Mouse (Mus musculus): ENCODE measurements around the gene Gm20547. TPM values are rescaled to one million over a fixed set of nuclear protein-coding genes. Genes with fewer than 3 reads are reported as not detected.
"Not testable (repeated sequence)": the region's sequence is repeated elsewhere in the genome, so short reads cannot be mapped to it uniquely, and the experiment has no call there.

The Gm20547 gene
- polyA plus RNA-seq, 1 experiment from 2014 or later = not detected

GRCm38 (mm10) chr17:34911945-34912351, 30.1 kb upstream of the Gm20547 start:
- peaks cover 70% of the 10 kb centered on the region for H3K36me3 ChIP-seq
- no peak overlapping the region for H3K9ac ChIP-seq
- no peaks in the 10 kb centered on the region for H3K9me3 ChIP-seq (replicated peaks)
- H3K4me3 ChIP-seq (replicated peaks) = no peak overlapping the region
- H3K27me3 ChIP-seq = no peaks in the 10 kb centered on the region
- DNase-seq (peak; percentile 73), ATAC-seq (ENCODE audit: low read depth) (peak; percentile 55)
- no peak overlapping the region for H3K4me2 ChIP-seq
- no peak overlapping the region for H3K27ac ChIP-seq
- WGBS (ENCODE audit: insufficient replicate concordance) = 43% methylated on average over 5 of the region's 5 CpGs
- peaks cover 45% of the 10 kb centered on the region for H3K4me1 ChIP-seq (replicated peaks)

- no peak overlapping the region for H3K4me2 ChIP-seq
- H3K4me3 ChIP-seq (replicated peaks) = no peak overlapping the region
- peaks cover 80% of the 10 kb centered on the region for H3K36me3 ChIP-seq
- peaks cover 43% of the 10 kb centered on the region for H3K4me1 ChIP-seq (replicated peaks)
- no peak overlapping the region for H3K9ac ChIP-seq
- H3K9me3 ChIP-seq (replicated peaks) = no peaks in the 10 kb centered on the region
- H3K27me3 ChIP-seq = no peaks in the 10 kb centered on the region
- no peak for DNase-seq
- peak; percentile 12; the same call in 1 of the 2 replicates for ATAC-seq (ENCODE audit: low read depth)
- WGBS (ENCODE audit: insufficient replicate concordance) = 84% methylated on average over 10 of the region's 10 CpGs
- no peak overlapping the region for H3K27ac ChIP-seq
Observed at GRCm38 (mm10) chr17:34910982-34911381, 29.1 kb upstream of the Gm20547 start.

DNA sequence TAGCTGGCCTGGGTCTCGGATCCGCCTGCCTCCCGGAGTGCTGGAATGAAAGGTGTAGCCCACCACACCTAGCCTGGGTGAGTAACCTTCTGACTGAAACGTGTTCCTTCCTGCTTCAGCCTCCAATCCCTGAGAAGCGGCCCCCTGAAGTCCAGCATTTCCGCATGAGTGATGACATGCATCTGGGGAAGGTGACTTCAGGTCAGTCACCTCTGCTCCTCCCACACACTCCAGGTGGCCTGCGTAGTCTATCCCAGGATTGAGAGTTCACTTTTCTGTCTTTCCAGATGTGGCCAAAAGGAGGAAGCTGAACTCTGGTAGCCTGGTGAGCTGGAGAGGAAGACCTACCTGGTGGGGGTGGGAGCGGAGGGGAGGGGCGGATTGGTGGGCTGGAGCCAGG, 21.1 kb upstream of the Gm20547 start:
- Histone ChIP-seq H3K9ac (no peak overlapping the region), H3K9me3 (replicated peaks) (no peaks in the 10 kb centered on the region), H3K4me1 (replicated peaks) (peaks cover 42% of the 10 kb centered on the region), H3K4me3 (replicated peaks) (no peak overlapping the region), H3K27me3 (no peaks in the 10 kb centered on the region), H3K4me2 (no peak overlapping the region), H3K36me3 (peaks cover 64% of the 10 kb centered on the region), H3K27ac (no peak overlapping the region)
- 83% methylated on average over 9 of the region's 9 CpGs for WGBS (ENCODE audit: insufficient replicate concordance)
- ATAC-seq (ENCODE audit: low read depth) = no peak
- DNase-seq = no peak

DNA sequence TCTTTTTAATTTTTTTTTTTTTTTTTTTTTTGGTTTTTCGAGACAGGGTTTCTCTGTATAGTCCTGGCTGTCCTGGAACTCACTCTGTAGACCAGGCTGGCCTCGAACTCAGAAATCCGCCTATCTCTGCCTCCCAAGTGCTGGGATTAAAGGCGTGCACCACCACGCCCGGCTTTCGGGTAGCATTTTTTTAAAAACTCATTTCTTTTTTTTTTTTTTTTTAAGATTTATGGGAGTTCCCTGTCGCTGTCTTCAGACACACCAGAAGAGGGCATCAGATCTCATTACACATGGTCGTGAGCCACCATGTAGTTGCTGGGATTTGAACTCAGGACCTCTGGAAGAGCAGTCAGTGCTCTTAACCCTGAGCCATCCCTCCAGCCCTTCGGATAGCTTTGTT, 20.1 kb upstream of the Gm20547 start:
- H3K9ac ChIP-seq; H3K27me3 ChIP-seq; H3K9me3 ChIP-seq (replicated peaks); H3K4me3 ChIP-seq (replicated peaks); ATAC-seq (ENCODE audit: low read depth); H3K27ac ChIP-seq; DNase-seq; H3K4me2 ChIP-seq: not testable (repeated sequence)
- Histone ChIP-seq H3K4me1 (replicated peaks) (peaks cover 51% of the 10 kb centered on the region), H3K36me3 (peaks cover 54% of the 10 kb centered on the region)
- WGBS (ENCODE audit: insufficient replicate concordance) = 69% methylated on average over 9 of the region's 10 CpGs

GRCm38 (mm10) chr17:34900826-34901225, 19.0 kb upstream of the Gm20547 start:
- not testable (repeated sequence) for H3K27me3 ChIP-seq; H3K4me2 ChIP-seq; H3K9me3 ChIP-seq (replicated peaks); ATAC-seq (ENCODE audit: low read depth); DNase-seq; H3K27ac ChIP-seq; H3K4me3 ChIP-seq (replicated peaks)
- H3K4me1 ChIP-seq (replicated peaks) = peaks cover 62% of the 10 kb centered on the region
- peak overlapping the region; percentile 93; the same call in 1 of the 2 replicates for H3K9ac ChIP-seq
- peaks cover 51% of the 10 kb centered on the region for H3K36me3 ChIP-seq

DNA sequence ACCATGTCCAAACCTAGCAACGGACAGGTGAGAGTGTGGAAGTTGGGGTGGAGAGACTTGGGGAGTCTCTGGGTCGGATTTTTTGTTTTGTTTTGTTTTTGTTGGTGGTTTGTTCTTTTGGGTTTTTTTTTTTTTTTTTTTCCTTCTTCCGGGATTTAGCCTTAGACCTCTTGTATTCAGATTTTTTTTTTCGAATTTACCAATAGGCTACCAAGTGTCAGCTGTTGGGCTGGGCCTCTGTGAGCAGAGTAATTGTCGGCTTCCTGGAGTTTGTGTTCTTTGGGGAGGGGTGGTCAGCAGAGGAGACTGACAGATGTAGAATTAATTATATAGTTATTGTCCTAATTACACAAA, 18.0 kb upstream of the Gm20547 start:
- Histone ChIP-seq H3K4me3 (replicated peaks) (peak overlapping the region; percentile 81), H3K9me3 (replicated peaks) (no peaks in the 10 kb centered on the region), H3K4me2 (peak overlapping the region; percentile 98), H3K27ac (peak overlapping the region; percentile 94), H3K4me1 (replicated peaks) (peaks cover 72% of the 10 kb centered on the region), H3K36me3 (peaks cover 44% of the 10 kb centered on the region), H3K27me3 (no peaks in the 10 kb centered on the region), H3K9ac (peak overlapping the region; percentile 93)
- WGBS (ENCODE audit: insufficient replicate concordance) = 1% methylated on average over 5 of the region's 5 CpGs
- ATAC-seq (ENCODE audit: low read depth) = no peak
- no peak for DNase-seq

- Histone ChIP-seq H3K9ac (peak overlapping the region; percentile 93), H3K4me2 (peak overlapping the region; percentile 98), H3K4me3 (replicated peaks) (peak overlapping the region; percentile 81), H3K27ac (peak overlapping the region; percentile 94), H3K27me3 (no peaks in the 10 kb centered on the region), H3K4me1 (replicated peaks) (peaks cover 78% of the 10 kb centered on the region), H3K36me3 (peaks cover 38% of the 10 kb centered on the region), H3K9me3 (replicated peaks) (no peaks in the 10 kb centered on the region)
- under 1% methylated on average over 38 of the region's 45 CpGs for WGBS (ENCODE audit: insufficient replicate concordance)
- DNase-seq (peak; percentile 28), ATAC-seq (ENCODE audit: low read depth) (peak; percentile 8; the same call in 1 of the 2 replicates)
Observed at GRCm38 (mm10) chr17:34899053-34899889, 17.4 kb upstream of the Gm20547 start.

GRCm38 (mm10) chr17:34898706-34899052, 16.8 kb upstream of the Gm20547 start:
- ATAC-seq (ENCODE audit: low read depth) (no peak), DNase-seq (no peak)
- WGBS (ENCODE audit: insufficient replicate concordance) = 0% methylated on average over 30 of the region's 47 CpGs
- Histone ChIP-seq H3K9ac (peak overlapping the region; percentile 93), H3K27ac (peak overlapping the region; percentile 94), H3K4me3 (replicated peaks) (peak overlapping the region; percentile 81), H3K4me1 (replicated peaks) (peaks cover 82% of the 10 kb centered on the region), H3K9me3 (replicated peaks) (no peaks in the 10 kb centered on the region), H3K27me3 (no peaks in the 10 kb centered on the region), H3K4me2 (peak overlapping the region; percentile 98), H3K36me3 (peaks cover 33% of the 10 kb centered on the region)

DNA sequence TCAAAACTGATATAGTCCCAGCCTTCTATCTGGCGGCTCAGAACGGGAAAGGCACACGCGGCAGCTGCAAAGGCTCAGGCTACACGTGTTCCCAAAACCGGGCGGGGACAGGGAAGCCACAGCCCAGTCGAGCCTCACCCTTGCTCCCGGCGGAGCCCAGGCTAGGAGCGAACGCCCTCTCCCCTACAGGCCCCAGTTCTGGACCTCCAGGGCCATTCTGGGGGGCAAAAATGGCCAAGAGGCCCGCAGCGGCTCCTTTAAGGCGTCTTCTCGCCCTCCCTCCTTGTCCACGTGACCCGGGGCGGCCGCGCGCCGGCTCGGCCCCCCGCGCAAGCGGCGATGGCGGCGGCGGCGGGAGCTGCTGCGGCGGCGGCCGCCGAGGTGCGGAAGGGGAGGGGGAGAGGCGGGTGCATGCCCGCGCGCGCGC, 16.3 kb upstream of the Gm20547 start, which contains the start of the genes C2 and Ehmt2:
Gene C2 (minus strand): TSS at position 106 of the 427 bp plus-strand sequence.
Gene Ehmt2 (plus strand): TSS at position 310 of the 427 bp plus-strand sequence.
- peak; percentile 67 for DNase-seq
- peaks cover 28% of the 10 kb centered on the region for H3K36me3 ChIP-seq
- peak within 1 kb of the TSS; percentile 98 for H3K4me2 ChIP-seq
- H3K27ac ChIP-seq = peak within 1 kb of the TSS; percentile 94
- H3K9ac ChIP-seq = peak within 1 kb of the TSS; percentile 93
- ATAC-seq (ENCODE audit: low read depth) = peak; percentile 53
- WGBS (ENCODE audit: insufficient replicate concordance) = under 1% methylated on average over 20 of the region's 44 CpGs
- H3K4me3 ChIP-seq (replicated peaks) = peak within 1 kb of the TSS; percentile 81
- peaks cover 82% of the 10 kb centered on the region for H3K4me1 ChIP-seq (replicated peaks)
- no peaks in the 10 kb centered on the region for H3K27me3 ChIP-seq
- H3K9me3 ChIP-seq (replicated peaks) = no peaks in the 10 kb centered on the region

DNA sequence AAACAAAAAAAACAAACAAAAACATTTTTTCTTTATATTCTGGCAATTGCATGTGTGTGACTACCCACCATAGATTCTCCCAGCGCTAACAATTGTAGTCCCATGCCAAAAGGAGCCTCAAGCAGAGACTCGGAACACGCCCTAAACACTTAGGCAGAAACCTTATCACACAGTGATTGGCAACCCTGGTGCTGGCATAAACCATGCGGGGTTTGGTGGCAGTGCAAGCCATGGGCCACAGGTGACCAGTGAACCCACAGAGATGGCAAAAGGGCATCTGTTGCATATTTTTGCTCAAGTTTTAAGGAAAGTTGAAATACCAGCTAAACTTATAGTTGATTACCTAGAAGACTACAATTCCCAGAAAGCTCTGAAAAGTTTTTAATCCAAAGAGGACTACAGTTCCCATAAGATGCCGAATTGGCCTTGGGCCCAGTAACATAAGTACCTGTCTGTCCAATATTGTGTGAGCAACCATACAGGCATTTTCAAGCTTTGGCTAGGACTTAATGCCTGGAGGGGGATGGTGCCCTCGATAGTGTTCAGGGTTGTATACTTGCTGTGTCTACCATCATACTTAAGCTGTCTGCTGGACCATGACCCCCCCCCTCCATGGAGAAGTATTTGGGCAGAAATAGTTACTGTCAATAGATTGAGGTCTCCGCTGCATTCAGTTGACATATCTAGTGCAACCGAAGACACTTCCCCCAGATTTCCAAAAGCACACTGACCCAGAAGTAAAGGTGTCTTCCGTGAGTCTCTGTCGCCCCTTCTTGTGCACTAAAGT, 15.7 kb upstream of the Gm20547 start:
- Histone ChIP-seq H3K4me3 (replicated peaks) (peak overlapping the region; percentile 81), H3K27me3 (no peaks in the 10 kb centered on the region), H3K36me3 (peaks cover 22% of the 10 kb centered on the region), H3K9ac (peak overlapping the region; percentile 93), H3K9me3 (replicated peaks) (no peaks in the 10 kb centered on the region), H3K4me2 (peak overlapping the region; percentile 98), H3K27ac (peak overlapping the region; percentile 94), H3K4me1 (replicated peaks) (peaks cover 81% of the 10 kb centered on the region)
- ATAC-seq (ENCODE audit: low read depth) (no peak), DNase-seq (peak; percentile 36)
- WGBS (ENCODE audit: insufficient replicate concordance) = 8% methylated on average over 10 of the region's 10 CpGs

DNA sequence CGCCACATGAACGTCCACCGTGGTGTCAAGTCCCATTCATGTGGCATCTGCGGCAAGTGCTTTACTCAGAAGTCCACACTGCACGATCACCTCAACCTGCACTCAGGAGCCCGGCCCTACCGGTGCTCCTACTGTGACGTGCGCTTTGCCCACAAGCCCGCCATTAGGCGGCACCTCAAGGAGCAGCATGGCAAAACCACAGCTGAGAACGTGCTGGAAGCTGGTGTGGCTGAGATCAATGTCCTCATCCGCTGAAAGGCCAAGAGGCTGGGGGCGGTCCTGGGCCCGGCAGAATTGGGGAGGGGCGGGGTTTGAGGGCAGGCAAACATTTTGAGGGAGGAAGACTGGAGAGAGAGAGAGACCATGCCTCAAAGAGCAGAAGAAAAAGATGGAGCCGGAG, 14.5 kb upstream of the Gm20547 start:
- Histone ChIP-seq H3K4me3 (replicated peaks) (no peak overlapping the region), H3K9me3 (replicated peaks) (no peaks in the 10 kb centered on the region), H3K9ac (no peak overlapping the region), H3K27ac (no peak overlapping the region), H3K27me3 (no peaks in the 10 kb centered on the region), H3K4me2 (peak overlapping the region; percentile 98), H3K36me3 (peaks cover 17% of the 10 kb centered on the region), H3K4me1 (replicated peaks) (peaks cover 81% of the 10 kb centered on the region)
- 70% methylated on average over 17 of the region's 17 CpGs for WGBS (ENCODE audit: insufficient replicate concordance)
- ATAC-seq (ENCODE audit: low read depth) = no peak
- DNase-seq = no peak
